Mouse (Mus musculus) mouse trophoblast stem cell (cell line): ENCODE results near the gene Insl5.

Source experiments
- in situ Hi-C, 2 experiments: fragments of 300-500 bp; cut with MseI, MboI; formaldehyde crosslinking; loops; 2 replicates in 1 of 2; 3 replicates in 1 of 2; pipeline ENCODE4 v1.15.1; 2025

Gene Insl5

GRCm38 (mm10) chr4:102990016-102990415 lies 36.6 kb downstream of the Insl5 start:
- in situ Hi-C loops, result no loop called here

GRCm38 (mm10) chr4:102989391-102989790 lies 37.3 kb downstream of the Insl5 start:
- in situ Hi-C loops, result loop anchor here (10.0 kb wide), 1 partner anchor 155 kb away; no protein-coding TSS in a partner anchor

- in situ Hi-C loops, result loop anchor here (10.0 kb wide), 1 partner anchor 156 kb away; no protein-coding TSS in a partner anchor
Observed at GRCm38 (mm10) chr4:102988526-102988925, 38.1 kb downstream of the Insl5 start.

DNA sequence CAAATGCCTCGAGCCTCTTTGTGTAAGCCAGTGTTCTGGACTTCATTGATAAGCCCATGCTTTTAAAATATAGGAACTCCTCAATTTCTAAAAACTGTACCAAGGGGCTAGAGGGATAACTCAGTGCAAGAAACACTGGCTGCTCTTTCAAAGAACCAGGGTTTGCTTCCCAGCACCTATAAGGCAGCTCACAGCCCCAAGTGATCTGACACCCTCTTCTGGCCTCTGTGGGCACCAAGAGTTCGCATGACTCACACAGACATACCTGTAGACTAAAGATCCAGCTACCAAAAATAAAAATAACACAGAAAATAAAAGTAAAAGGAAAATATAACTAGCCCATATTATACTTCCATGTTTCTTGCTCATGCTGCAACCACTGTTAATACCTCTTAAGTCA lies 38.9 kb downstream of the Insl5 start:
- in situ Hi-C loops, result loop anchor here (10.0 kb wide), 1 partner anchor 157 kb away; no protein-coding TSS in a partner anchor

DNA sequence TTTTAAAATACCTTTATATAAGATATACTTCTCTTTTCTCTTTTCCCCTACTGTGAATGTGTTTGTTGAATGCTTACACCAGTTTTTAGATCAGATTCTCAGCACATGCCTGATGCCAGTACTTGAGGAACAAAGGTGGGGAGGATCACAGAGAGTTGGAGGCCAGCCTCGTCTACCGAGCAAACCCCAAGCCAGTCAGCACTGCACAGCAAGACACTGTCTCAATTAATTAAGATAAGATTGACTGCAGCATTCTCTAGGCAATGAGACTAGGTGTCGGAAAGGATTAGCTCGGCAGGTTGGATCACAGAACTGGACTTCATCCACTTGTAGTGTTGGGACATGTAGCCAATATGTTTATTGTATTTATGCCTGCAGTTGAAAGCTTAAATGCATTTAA lies 39.3 kb downstream of the Insl5 start:
- in situ Hi-C loops, result loop anchor here (10.0 kb wide), 1 partner anchor 157 kb away; no protein-coding TSS in a partner anchor

GRCm38 (mm10) chr4:102986917-102987316 lies 39.7 kb downstream of the Insl5 start:
- in situ Hi-C loops, result loop anchor here (10.0 kb wide), 1 partner anchor 158 kb away; no protein-coding TSS in a partner anchor

GRCm38 (mm10) chr4:102986173-102986572 lies 40.5 kb downstream of the Insl5 start:
- in situ Hi-C loops, result loop anchor here (10.0 kb wide), 1 partner anchor 159 kb away; no protein-coding TSS in a partner anchor

DNA sequence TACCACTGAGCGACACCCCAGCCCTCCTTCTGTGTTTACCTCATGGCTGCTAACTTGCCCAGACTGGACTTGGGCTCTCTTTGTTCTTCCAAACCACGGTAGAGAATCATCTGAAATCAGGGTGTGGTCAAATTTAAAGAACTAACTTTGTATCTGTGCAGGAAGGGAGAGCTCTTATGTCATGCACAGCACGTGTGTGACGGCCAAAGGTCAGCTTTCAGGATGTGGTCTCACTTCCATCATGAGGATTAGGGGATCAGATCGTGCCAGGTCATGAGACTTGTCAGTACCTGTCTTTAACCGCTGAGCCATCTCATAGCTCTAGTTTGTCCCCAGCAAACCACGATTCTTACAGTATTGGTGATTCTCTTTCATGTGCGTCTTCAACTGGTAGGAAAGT lies 44.9 kb downstream of the Insl5 start:
- in situ Hi-C loops, result loop anchor here (10.0 kb wide), 1 partner anchor 163 kb away; no protein-coding TSS in a partner anchor

DNA sequence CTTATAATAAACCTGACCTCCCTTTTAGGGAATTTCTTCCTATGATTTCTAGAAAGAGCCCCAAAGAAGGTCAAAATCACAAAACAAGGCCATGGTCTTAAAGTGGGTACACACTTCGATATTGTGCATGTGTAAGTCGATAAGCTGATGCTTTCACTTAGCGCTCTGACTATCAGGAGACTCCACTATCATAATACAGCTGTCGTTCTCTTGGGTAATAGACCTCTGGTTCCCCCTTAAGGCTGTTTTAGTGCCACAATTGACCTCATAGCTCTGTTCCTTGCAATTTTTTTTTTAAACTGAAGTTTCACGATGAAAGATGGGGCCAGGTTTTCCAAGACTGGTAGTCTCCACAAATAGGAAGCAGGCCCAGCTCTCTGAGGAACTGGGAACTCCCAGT lies 47.3 kb downstream of the Insl5 start:
- in situ Hi-C loops, result no loop called here

DNA sequence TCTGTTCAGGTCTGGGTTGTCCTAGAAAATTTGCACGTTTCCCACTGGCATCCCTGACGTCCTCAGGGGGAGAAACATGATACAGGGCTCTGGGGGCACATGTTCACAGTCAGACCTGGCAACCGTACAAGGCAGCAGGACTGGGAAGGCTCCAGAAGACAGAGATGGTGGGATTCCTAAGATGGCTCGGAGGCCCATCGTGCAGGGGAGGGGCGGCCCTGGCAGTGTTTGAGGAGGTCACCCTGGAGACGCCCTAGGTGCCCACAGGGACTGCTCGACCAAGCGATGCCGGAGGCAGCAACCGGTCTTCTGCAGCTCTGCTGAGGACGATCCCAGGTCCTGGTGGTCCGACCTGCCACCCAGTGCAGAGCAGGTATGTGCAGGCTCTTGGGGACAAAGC lies 48.2 kb downstream of the Insl5 start, which contains the start of gene Tctex1d1:
Gene Tctex1d1, plus strand, starts transcription at position 167 of the 400 bp plus-strand sequence.
- in situ Hi-C loops, result no loop called here

- in situ Hi-C loops, result no loop called here
Observed at GRCm38 (mm10) chr4:102977778-102978321, 48.8 kb downstream of the Insl5 start.

DNA sequence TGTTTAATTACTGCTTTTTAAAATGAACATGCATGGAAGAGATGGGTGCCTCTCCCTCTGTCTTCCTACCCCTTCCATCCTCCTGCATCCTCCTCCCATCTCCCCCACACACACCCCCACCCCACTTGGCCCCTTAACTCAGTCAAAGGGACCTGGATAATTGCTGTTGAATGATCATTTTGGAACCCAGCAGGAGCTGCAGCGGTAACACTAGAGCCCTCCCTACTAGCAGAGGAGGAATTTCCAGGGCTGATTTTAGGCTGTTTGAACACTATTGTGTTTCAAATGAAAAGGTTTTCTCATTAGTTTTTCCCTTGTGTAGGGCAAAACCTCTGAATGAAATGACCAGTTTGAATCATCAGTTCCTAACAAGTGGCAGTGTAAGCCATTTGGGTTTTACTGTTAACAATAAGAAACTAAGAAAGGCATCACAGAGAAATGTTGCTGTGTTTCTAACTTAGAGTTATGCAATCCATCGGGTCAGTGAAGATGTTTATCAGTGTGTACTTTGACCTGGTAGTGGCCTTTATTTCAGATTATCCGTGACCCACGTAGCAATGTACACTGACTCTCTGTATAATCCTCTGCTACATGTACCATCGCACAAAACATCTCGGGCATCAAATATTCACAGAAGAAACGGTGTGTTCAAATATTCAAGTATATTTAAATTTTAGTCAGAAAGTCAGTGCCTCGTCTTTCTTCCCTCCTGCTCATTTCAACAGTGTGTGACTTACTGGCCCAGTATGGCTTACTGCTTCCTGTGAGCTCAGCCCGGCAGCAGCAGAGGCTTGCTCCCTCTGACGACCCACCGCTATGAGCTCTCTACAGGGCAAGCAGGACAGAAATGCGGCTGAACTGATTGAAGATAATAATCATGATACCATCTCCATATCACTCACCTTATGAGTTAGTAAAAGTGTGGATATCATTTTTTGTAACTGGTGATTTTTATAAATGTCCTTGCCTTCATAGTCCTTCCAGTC lies 50.1 kb downstream of the Insl5 start:
- in situ Hi-C loops, result no loop called here

DNA sequence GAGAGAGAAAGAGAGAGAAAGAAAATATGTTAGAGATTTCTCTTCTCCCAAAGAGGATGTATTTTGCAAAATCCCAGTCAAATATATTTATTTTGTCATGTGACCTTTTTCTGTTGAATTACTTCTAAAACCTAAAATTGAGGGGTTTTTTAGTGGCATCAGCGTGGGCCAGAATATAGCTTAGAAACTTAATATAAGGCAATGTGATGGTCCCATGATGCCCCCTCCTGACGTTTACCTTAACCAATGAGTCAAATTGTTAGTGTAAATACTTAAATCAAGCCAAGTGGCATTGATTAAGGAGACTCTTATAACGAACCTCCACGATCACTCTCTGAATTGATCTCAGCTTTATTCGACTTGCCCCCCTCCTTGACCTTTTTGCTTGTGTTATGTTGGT lies 52.5 kb downstream of the Insl5 start:
- in situ Hi-C loops, result no loop called here

GRCm38 (mm10) chr4:102972071-102972470 lies 54.6 kb downstream of the Insl5 start:
- in situ Hi-C loops, result no loop called here

GRCm38 (mm10) chr4:102971159-102971558 lies 55.5 kb downstream of the Insl5 start:
- in situ Hi-C loops, result no loop called here

GRCm38 (mm10) chr4:102969599-102969998 lies 57.0 kb downstream of the Insl5 start:
- in situ Hi-C loops, result no loop called here
